Mouse (Mus musculus) embryonic facial prominence, embryonic 12.5 days (tissue): Measurements from ENCODE around the gene Mmp13. TPM values are rescaled to one million over a fixed set of nuclear protein-coding genes. Genes with fewer than 3 reads are reported as not detected.

Experiments
- polyA plus RNA-seq: library from polyadenylated mRNA; unstranded; fragments of >200 nt; fragmentation: Nextera tagmentation; extraction: Ambion mirVana; gene quantifications from 2 replicates; pipeline ENCODE4 v1.2.1, GENCODE M21; 2016

The Mmp13 gene
- polyA plus RNA-seq, 1 experiment from 2014 or later, result not detected

Other genes starting within 250 kb of the Mmp13 start
- gene Dync2h1, start 88.1 kb upstream of the Mmp13 start, polyA plus RNA-seq, result 22.8 and 24.9 TPM in 2 replicates
- gene Dcun1d5, start 88.0 kb upstream of the Mmp13 start, polyA plus RNA-seq, result 165 and 168 TPM in 2 replicates
- gene Mmp12, start 71.9 kb downstream of the Mmp13 start, polyA plus RNA-seq, result not detected in 2 replicates
- not detected in 2 replicates for gene Mmp1b, start 115.5 kb downstream of the Mmp13 start, polyA plus RNA-seq
- not detected in 2 replicates for gene Mmp3, start 173.3 kb downstream of the Mmp13 start, polyA plus RNA-seq
- not detected in 2 replicates for gene Mmp10, start 229.8 kb downstream of the Mmp13 start, polyA plus RNA-seq